Mouse (Mus musculus): ENCODE results near the gene Ceacam16.
A peak's percentile ranks its signal among the peaks of the same experiment; 100 is the strongest.

Gene Ceacam16

DNA sequence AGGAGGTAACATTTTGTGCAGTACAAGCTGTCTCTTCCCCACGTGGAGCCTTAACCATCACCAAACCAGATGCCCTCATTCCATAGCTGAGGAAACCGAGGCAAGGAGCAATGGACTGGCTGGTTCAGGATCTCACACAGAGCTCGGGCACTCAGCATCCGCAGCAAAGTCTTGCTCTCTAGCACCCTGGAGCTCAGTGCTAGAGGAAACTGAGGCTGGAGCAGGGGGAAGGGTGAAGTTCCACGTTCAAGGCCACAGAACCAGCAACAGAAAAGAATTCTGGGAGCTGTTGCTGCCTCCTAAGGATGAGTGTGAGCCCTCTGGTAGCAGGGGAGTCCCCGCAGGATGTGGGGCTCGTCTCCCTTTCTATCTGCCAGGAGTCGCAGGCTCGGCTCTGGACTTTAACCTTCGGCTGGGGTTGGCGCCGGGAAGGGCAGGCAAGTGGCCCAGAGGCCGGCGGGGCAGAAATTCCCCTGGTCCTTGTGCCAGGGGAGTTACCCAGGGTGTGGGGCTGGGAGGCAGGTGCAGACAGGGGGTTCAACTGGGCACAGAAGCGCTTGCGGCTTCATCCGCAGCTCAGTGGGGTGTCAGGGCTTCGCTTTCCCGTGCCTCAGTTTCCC lies 18.1 kb downstream of the Ceacam16 start:
- no peak for DNase-seq

DNA sequence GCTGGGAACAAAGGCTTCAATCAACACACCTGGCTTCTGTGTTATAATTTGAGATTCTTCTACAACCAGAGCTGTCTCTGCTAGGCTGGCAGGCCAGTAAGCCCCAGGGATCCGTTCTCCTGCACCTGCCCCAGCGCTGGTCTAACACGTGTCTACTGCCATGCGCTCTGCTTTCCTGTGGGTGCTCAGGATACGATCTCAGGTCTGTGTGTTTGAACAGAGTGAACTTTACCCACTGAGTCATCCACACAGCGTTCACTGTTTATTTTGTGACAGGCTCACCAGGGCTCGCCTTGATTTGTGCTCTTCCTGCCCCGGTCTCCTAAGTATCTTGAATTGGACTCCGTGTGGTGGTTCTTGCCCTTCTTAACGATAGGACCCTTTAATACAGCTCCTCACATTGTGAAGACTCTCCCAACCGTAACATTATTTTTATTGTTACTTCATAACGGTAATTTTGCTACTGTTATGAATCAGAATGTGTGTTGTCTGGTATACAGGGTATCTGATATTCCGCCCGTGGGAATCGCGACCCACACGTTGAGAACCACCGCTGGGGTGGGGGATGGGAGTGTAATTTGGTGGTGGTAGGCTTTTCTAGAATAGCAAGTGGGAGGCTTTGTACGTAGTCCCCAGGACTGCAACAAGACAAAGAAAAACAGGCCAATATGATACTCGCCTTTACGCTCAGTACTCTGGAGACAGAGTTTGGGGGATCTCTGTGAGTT lies 19.2 kb downstream of the Ceacam16 start:
- peak in 1 of 2 experiments; percentile 71 for DNase-seq

DNA sequence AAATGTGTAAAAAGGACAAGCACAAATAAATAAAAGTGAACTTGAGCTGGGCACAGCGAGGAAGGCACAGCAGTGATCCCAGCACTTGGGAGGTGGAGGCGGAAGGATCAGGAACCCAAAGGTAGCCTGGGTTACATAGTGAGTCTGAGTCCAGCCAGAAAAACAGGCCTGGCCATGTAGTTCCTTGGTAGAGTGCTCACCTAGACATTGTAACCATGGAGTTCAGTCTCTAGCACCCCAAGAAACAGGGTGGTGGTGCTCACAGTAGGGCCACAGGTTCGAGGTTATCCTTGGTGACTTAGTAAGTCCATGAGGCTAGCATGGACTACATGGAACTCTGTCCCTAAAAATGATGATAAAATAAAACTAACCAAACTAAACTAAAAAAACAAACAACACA lies 20.2 kb downstream of the Ceacam16 start:
- DNase-seq: no peak

DNA sequence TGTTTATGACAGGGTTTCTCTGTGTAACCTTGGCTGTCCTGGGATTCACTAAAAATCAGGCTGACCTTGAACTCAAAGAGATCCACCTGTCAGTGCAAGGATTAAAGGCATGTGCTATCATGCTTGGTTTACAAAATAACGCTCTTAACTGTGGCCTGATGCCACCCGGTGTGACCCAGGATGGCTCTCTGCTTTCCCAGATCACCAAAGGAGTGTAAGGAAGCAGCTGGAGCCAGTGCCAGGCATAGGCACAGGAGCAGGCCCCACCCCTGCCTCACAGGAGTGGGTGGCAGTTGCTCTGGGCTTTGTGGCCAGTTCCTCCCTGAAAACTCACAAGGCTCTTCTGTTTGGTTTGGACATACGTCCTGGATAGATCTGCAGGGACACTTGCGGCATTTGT lies 20.7 kb downstream of the Ceacam16 start:
- DNase-seq: no peak

DNA sequence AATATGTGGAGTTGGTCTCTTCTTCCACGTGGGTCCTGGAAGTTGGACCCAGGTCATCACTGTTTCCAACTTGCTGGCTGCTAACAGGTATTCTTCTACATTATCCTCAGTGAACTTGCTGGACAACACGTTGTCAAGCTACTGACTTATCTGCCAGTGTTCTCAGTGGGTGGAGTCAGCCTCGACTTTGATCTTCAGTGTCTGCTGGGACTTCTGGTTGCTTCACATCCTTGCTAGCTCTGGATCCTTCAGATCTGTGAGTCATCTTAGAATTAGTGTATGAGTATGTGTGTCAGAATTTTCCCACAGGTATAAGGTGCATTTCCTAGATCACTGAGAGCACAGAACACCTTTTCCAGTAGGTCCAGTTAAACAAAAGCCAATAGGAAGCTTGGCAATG lies 24.3 kb downstream of the Ceacam16 start:
- no peak for DNase-seq

DNA sequence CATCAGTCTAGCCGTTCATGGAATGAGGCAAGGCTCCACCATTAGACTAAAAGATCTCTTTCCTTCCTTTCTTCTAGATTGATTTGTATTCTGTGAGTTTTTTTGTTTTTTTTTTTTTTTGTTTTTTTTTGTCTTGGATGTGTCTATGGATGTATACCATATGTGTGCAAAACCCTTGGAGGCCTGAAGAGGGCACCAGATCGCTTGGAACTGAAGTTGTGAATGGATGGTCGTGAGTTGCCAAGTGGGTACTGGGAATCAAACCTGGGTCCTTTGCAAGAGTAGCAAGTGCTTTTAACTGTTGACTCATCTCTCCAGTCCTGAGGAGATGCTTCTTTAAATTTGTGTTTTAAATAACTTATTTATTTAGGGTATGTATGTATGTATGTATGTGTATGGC lies 27.0 kb downstream of the Ceacam16 start:
- DNase-seq: no peak

DNA sequence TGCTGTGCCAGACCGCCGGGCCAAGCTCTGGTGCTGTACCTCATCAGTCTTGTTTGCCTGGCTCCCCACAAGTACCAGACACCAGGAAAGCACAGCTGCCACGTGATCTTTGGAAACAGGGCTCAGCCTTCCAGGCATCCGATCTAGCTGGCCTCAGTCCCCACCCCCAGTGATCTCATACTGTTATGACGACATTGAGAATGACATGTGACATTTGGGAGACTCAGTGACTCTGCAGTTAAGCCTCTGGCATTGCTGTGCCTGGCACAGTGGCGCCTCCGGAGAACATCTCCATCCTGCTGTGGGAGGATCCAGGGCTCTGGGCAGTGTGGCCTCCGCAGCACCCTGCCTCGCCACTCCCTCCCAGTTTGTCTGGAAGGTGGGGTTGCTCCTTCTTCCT lies 29.3 kb downstream of the Ceacam16 start:
- DNase-seq: no peak

DNA sequence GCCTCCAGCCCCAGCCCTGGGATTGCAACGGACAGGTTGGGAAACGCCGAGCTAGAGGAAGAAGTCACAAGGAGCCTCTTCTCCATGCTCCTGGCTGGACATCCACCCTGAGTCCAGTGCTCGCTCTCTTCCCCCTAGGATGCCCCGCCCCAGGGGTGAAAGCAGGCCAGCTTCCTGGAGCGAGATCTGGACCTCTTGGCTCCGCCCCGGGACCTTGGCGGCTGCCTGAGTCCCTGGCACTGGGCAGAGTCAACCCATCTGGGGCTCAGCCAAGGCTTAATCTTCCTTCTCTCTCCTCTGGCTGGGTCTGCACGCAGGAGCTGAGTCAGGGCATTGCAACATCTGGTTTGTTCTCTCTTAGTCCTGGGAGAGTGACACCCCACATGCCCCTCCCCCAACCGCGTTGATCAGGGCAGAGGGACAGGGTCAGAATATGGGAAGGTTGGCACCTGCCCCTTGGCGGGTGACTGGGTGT lies 30.4 kb downstream of the Ceacam16 start:
- peak in 1 of 2 experiments; percentile 50 for DNase-seq

DNA sequence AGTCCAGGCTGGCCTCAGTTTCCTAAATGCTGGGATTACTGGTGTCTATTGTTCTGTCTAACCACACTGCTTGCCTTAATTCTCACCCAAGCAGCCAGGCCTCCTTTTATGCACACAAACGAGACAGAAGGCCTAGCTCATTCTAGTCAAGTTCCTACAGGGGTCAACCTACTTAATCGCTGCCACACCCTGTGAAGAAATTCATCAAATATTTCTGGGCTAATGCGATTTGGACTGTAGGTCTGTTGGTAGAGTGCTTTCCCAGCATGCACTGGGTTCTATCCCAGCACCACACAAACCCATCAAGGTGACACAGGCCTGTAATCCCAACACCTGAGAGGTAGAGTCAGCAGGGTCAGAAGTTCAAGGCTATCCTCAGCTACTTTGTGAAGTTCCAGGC lies 31.4 kb downstream of the Ceacam16 start:
- DNase-seq: no peak

DNA sequence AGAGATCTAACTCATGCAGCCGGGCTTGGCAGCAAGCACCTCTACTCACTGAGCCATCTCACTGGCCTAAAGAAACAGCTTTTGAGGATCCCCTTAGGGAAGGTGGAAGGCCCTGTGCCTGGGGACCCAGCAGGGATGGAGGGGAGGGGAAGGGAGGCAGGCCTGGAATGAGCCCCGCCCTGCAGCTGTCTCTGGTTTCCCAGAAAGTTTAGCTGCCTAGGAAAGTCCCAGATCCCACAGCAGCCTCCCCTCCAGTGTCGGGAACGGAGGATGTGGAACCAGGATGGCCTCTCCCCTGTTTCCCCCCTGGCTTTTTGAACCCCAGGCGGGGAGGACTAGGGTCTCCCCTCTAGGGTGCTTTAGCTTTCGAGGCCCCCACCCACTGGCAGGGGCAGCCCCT lies 34.3 kb downstream of the Ceacam16 start:
- no peak for DNase-seq

DNA sequence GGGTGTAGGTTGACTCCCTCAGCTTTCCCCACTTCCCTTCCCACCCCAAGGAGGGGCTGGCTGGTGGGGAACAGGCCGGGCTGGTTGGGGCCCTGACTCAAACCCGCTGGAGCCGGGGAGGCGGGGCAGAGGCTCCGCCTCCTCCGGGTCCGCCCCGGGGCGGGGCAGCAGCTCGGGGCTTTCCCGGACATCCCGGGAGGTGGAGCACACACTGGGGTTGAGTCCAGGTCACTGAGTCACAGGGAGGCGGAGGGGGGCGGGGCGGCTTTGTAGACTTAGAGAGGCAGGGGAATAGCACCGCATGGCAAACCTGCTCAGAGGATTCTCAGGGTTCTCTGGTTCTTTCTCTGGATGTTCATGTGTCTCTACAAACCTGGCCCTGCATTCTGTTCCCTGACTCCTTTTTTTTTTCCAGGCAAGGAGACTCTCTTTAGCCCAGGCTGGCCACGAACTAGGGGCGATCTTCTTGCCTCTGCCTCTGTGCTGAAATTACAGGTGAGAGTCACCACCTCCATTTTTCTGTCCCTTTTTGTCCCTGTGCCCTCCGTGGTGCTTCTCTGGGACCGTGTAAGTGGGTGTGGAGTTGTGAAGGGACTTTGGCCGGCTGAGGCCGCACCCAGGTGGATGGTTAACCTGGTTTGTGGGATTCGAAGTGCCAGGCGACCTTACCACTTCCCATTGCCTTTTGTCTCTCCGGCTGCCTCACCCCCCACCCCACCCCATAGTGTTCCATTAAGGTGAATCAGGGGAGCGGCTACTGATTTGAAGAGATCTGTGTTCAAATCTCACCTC lies 36.7 kb downstream of the Ceacam16 start:
- DNase-seq: peak; percentile 63 to 65

DNA sequence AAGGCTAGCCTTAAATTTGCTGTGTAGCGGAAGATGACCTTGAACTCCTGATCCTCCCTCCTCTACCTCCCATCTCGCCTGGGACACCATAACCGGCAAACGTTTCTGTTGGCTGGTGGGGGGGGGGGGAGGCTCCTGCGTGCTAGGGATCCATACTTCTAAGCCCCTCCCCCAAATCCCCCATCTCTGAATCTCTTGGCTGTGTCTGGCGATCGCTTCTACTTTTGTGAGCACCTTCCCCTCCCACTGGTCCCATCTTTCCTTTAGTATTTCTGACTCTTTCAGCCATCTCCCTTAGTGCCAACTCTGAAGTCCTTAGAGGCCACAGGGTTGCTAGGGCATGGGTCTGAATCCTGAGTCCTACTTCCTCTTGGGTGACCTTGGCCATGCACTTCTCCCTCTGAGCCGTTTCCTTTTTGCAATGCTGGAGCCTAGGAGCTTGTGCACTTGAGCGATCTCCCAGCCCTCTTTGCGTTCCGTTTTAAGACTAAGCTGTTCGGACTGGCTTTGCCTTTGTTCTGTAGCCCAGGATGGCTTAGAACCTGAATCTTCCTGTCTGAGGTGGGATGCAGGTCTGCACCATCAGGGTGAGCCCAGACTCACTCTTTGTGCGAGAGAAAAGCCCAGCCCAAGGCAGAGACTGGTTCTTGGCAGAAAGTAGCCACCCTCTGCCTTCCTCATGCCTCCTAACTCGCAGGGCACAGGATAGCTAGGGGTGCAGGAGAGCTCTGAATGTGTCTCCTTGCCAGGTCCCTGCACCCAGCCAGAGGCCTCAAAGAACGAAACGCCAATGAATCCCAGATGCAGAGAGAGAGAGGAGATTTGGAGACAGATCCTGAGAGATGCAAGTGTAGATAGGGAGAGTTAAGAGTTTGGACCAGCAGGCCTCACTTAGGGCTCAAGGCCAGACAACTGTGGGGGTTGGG lies 37.6 kb downstream of the Ceacam16 start:
- no peak for DNase-seq

DNA sequence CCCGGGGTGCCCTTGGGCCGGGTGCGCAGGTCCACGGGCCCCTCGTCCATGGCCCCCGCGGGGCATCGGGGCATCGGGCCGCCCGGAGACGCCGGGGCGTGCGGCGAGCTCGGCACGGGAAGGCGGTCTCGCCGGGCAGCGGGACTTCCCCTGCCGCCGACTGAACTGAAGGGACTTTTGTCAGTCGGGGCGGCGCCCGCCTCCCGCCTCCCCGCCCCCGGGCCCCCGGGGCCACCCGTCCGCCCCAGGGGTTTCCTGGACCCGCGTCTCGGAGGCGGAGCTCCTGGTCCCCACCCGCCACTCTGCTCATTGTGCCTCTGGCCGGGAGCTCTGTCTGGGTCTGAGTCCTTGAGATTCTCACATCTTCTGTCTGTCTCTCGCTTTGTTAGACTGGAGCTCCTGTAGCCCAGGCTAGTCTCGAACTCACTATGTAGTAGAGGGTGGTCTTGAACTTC lies 38.5 kb downstream of the Ceacam16 start, which contains the start of gene Bcl3:
Bcl3 (minus strand) TSS at position 167 of the 455 bp plus-strand sequence.
- DNase-seq: peak in 1 of 2 experiments; percentile 47

DNA sequence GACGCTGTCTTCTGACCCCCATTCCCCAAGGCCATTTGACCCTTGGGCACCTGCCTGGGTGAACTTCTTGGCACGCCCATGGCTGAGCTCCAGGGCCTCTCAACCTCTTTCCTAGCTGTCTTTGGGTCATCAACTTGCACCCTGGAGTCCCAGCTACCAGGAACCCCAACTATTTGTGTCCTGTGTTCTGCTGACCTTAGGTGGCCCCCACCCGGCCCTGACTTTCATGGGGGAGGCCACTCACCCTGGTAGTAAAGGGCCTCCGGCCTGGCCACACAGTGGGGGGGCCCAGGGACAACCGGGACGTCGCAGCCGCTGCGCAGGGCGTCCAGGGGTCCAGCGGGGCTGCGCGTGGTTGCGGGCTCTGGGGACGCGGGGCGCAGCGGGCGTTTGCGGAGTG lies 38.9 kb downstream of the Ceacam16 start:
- DNase-seq: no peak

DNA sequence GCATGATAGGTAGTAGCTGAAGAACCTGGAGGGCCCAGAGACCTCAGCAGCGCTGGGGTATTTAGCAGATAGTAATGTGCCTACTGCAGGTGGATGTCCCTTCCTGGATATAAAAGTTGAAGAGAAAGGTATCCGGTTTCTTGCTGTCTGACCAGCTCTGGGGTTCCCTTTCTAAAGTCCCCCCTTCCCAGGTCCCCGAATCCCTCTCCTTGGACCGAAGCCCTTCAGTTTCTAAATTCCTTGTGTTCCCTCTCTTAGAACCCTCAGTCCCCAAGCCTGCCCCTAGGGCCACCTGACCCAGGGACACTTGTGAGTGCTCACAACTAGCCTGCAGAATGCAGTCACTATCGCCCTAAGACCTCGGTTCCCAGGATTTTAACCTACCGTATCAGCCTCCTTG lies 39.5 kb downstream of the Ceacam16 start:
- DNase-seq: no peak

DNA sequence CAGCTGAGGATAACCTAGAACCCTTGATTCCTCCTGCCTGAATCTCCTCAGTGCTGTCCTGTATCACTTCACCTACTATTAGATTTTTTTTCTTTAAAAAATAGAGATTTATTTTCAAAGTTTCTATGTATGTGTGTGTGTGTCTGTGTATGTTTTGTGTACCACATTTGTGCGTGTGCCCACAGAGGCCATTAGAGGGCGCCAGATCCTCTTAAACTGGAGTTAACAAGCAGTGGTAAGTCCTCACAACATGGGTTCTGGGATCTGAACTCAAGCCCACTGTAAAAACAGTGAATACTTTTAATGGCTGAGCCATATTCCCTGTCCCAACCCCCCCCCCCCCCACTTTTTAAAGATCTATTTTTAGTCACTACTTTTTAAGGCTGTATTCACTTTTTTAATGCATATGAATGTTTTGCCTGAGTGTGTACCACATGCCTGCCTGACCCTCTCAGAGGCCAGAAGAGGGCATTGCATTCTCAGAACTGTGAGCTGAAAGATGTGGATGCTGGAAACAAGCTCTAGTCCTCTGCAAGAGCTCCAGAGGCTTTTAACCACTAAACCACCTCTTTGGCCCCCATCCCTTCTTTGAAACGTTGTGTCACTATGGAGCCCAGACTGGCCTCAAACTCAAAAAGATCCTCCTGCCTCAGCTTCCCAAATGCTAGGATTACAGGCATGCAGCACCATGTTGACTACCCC lies 40.6 kb downstream of the Ceacam16 start:
- no peak for DNase-seq

DNA sequence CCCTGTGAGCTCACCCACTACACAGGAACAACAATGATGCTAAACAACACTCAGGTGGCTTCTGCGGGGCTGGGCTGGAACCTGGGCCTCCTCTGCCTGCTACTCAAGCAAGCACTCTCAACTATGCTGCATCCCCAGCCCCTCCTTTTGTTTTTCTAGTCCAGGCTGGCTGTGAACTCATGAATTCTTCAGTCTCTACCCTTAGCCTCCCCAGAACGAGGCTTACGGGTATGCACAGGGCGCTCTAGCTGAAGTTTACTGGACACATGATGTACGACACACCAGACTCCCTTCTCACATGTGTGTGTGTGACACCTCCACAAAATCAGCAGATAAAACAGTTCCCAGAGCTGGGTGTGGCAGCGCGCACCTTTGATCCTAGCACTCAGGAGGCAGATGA lies 42.2 kb downstream of the Ceacam16 start:
- DNase-seq: no peak

DNA sequence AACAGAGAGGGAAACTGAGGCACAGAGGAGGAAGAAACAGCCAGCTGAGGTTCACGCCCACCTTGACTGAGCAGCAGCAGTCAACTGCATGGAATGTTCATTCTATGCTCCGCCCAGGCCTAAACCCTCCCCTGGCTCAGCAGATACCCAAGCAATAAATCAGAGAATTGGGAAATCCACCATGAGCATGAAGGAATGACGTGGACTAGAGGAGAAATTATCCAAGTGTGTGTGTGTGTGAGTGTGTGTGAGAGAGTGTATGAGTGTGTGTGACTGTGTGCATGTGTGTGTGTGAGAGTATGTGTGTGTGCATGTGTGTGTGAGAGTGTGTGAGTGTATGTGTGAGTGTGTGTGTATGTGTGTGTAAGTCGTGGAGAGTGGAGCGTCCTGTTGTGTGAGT lies 42.7 kb downstream of the Ceacam16 start:
- DNase-seq: no peak

DNA sequence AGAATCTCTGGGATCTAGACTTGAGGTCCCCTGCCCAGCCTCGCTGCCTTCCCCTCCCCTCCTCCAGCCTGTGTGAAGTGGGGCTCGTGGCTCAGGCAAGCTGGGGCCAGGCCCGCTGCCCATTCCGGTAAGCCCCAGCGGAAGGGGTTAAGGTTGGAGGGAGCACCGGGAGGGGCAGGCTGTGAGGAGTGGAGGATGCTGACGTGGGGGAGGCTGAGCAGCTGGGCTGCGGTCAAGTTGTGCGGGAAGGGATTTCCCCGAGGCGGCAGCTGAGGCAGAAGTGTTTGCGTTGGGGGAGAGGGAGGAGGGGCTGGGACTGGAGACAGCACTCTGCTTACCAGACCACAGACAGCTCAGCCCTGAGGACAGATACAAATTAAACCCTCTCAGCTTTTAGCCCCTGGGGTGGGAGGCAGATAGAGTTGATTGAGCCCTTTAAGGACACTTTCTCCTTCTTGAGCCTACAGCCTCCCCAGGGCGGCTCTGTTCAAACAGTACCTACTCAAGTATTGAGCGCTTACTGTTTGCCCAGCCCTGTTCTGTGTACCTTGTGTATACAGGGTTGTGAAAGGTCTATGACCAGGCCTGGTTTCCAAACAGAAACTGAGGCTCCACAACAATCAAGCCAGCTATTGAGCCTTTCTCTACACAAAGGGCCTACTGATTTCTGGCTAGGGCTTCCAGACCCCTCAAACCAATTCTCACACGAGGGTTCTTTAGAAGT lies 43.6 kb downstream of the Ceacam16 start:
- peak; percentile 78 to 87 for DNase-seq

DNA sequence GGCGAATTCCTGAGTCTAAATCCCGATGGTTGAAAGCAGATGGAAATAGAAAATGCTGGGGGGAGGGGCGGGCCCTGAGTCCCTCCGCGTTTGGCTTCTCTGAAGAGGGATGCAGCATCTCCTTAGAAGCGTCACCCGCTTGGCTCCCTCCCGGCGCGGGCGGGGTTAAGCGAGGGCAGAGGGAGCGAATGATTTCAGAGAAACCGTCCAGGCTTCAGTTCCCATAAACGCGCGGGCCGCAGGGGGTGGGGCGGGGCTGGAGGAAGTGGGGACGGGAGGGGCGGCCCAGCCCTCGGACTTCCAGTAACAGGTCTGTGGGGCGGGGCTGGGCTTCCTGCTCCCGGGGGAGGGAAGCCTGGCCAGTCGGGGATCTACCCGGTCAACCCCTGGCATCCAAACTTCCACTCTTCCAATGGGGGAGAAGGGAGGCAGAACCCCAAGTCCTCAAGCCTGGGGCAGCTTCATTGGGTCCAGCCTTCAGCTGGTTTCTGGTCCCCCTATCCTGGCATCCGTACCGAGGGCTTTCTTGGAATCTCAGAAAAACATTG lies 44.8 kb downstream of the Ceacam16 start:
- DNase-seq: peak; percentile 61 to 68

All from thymus, adult 18-20 months (tissue).